ENCODE assay signal across 25 mouse cellular contexts in the genomic region with DNA sequence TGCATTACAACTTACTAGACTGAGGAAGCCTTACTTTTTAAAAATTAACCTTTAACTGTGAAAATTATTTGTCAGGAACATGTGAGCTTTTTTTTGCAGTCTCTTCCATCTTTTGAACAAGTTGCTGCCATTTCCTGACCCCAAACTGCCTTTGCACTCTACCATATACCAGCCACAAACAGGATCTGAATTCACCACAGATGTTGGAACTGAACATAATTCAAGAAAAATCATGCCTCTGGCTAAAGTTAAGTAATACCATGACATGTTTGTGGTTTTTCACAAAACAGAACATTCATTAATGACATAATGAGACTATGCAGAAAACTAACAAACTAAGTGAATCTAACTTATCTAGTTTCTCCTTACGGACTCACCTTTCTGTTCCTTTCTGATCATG.
A peak's percentile ranks its signal among the peaks of the same experiment; 100 is the strongest.
DNase-seq lines count a peak whose midpoint lies in the region; ATAC-seq lines count a peak whose summit lies in the region.
"Had no signal": no experiment of that assay in that cellular context is flagged by ENCODE, and none has a peak within 500 bp of the region (broad histone marks: within the 10 kb centered on the region; RNA-seq: fewer than 3 reads in every experiment).

No protein-coding gene starts in this region.

- H3K9ac ChIP-seq in embryonic facial prominence, embryonic 11.5 days (replicated peaks; ENCODE audit: low read length): no peak overlapping the region
- H3K9ac ChIP-seq in hindbrain, embryonic 16.5 days (ENCODE audit: low read depth, low read length): no peak overlapping the region
- H3K9ac ChIP-seq: embryonic facial prominence, embryonic 12.5 days; forebrain, embryonic 12.5 days had no signal

- ATAC-seq in embryonic facial prominence, embryonic 11.5 days (replicated peaks; ENCODE audit: insufficient number of reproducible peaks, low FRiP score, low TSS enrichment, low read depth): no peak
- ATAC-seq in common myeloid progenitor, adult 5-6 weeks (replicated peaks; ENCODE audit: low read depth, poor library complexity, severe bottlenecking): peak; percentile 90
- peak; percentile 62 to 66; a peak in 3 of 4 replicates for ATAC-seq in hematopoietic stem cell, adult 5-6 weeks (replicated peaks in 1 of 2; ENCODE audit: insufficient read depth in 1 of 2, low FRiP score in 2 of 2, low TSS enrichment in 1 of 2, low read depth in 1 of 2, poor library complexity in 2 of 2, severe bottlenecking in 2 of 2)
- ATAC-seq in hindbrain, embryonic 16.5 days: no peak
- ATAC-seq: activated CD4-positive, CD25-positive, alpha-beta regulatory T cell, adult 4 months; CD4-positive, CD25-positive, alpha-beta regulatory T cell, adult 4 months; forebrain, embryonic 14.5 days; forebrain, embryonic 16.5 days; Patski had no signal

- H3K4me1 ChIP-seq in embryonic facial prominence, embryonic 11.5 days (ENCODE audit: control insufficient read depth, insufficient read depth, low read length): no peaks in the 10 kb centered on the region
- H3K4me1 ChIP-seq in embryonic facial prominence, embryonic 10.5 days: no peaks in the 10 kb centered on the region
- H3K4me1 ChIP-seq in hindbrain, embryonic 16.5 days (ENCODE audit: control insufficient read depth, insufficient read depth, low read depth, low read length): no peaks in the 10 kb centered on the region
- H3K4me1 ChIP-seq: embryonic facial prominence, embryonic 12.5 days; forebrain, embryonic 12.5 days had no signal

- peaks cover 2% of the 10 kb centered on the region; the same call in 1 of the 2 replicates for H3K9me3 ChIP-seq in embryonic facial prominence, embryonic 11.5 days (replicated peaks; ENCODE audit: control insufficient read depth, low read length)
- H3K9me3 ChIP-seq in embryonic facial prominence, embryonic 10.5 days: no peaks in the 10 kb centered on the region
- no peaks in the 10 kb centered on the region for H3K9me3 ChIP-seq in hindbrain, embryonic 16.5 days (ENCODE audit: control insufficient read depth, low read length)
- H3K9me3 ChIP-seq: embryonic facial prominence, embryonic 12.5 days; forebrain, embryonic 12.5 days; G1E had no signal

- DNase-seq in embryonic facial prominence, embryonic 11.5 days (ENCODE audit: low spot score): peak; percentile 12
- no peak for DNase-seq in embryonic facial prominence, embryonic 10.5 days (ENCODE audit: low spot score)
- DNase-seq in liver: no peak
- no peak for DNase-seq in retina, postnatal 1 day
- DNase-seq: adrenal gland, postnatal 10 days; adrenal gland, postnatal 25 days; B cell, adult 2 months; cerebellum, adult 11 months; cerebellum, adult 18-20 months; cerebellum, adult 8-10 months; cerebellum, adult 9-11 months; cerebellum, postnatal 14 days; cerebellum, postnatal 36 days had no signal

- H3K4me2 ChIP-seq in embryonic facial prominence, embryonic 11.5 days (ENCODE audit: low read depth, low read length): no peak overlapping the region
- H3K4me2 ChIP-seq in hindbrain, embryonic 16.5 days (ENCODE audit: low read length): no peak overlapping the region
- H3K4me2 ChIP-seq: embryonic facial prominence, embryonic 12.5 days; forebrain, embryonic 12.5 days had no signal

- H3K36me3 ChIP-seq in embryonic facial prominence, embryonic 11.5 days (replicated peaks; ENCODE audit: control insufficient read depth, insufficient read depth, low read depth, low read length): no peaks in the 10 kb centered on the region
- no peaks in the 10 kb centered on the region for H3K36me3 ChIP-seq in embryonic facial prominence, embryonic 10.5 days (replicated peaks)
- no peaks in the 10 kb centered on the region for H3K36me3 ChIP-seq in hindbrain, embryonic 16.5 days (ENCODE audit: control insufficient read depth, insufficient read depth, low read length)
- H3K36me3 ChIP-seq: embryonic facial prominence, embryonic 12.5 days; forebrain, embryonic 12.5 days; G1E had no signal

- H3K4me3 ChIP-seq in embryonic facial prominence, embryonic 11.5 days (ENCODE audit: low read depth, low read length): no peak overlapping the region
- no peak overlapping the region for H3K4me3 ChIP-seq in embryonic facial prominence, embryonic 10.5 days
- no peak overlapping the region for H3K4me3 ChIP-seq in hindbrain, embryonic 16.5 days (ENCODE audit: low read length)
- H3K4me3 ChIP-seq: embryonic facial prominence, embryonic 12.5 days; forebrain, embryonic 12.5 days had no signal

- WGBS in embryonic facial prominence, embryonic 11.5 days: 65% methylated on average over 1 of the region's 1 CpGs
- WGBS in embryonic facial prominence, embryonic 10.5 days: 71% methylated on average over 1 of the region's 1 CpGs
- WGBS in hindbrain, embryonic 16.5 days: 90% methylated on average over 1 of the region's 1 CpGs

- H3K27ac ChIP-seq in embryonic facial prominence, embryonic 11.5 days (replicated peaks; ENCODE audit: low read depth, low read length): no peak overlapping the region
- no peak overlapping the region for H3K27ac ChIP-seq in embryonic facial prominence, embryonic 10.5 days (replicated peaks)
- H3K27ac ChIP-seq in hindbrain, embryonic 16.5 days (ENCODE audit: low read depth, low read length): no peak overlapping the region
- H3K27ac ChIP-seq: embryonic facial prominence, embryonic 12.5 days; forebrain, embryonic 12.5 days had no signal

- no peaks in the 10 kb centered on the region for H3K27me3 ChIP-seq in embryonic facial prominence, embryonic 11.5 days (ENCODE audit: control insufficient read depth, insufficient read depth, low read length)
- H3K27me3 ChIP-seq in embryonic facial prominence, embryonic 10.5 days (replicated peaks; ENCODE audit: low read depth, poor library complexity, severe bottlenecking): no peaks in the 10 kb centered on the region
- H3K27me3 ChIP-seq in hindbrain, embryonic 16.5 days (replicated peaks; ENCODE audit: control insufficient read depth, insufficient read depth, low read length): no peaks in the 10 kb centered on the region
- H3K27me3 ChIP-seq: CH12.LX; embryonic facial prominence, embryonic 12.5 days; forebrain, embryonic 12.5 days had no signal

Comparison
In these comparisons a context has a peak if more than half of its experiments do, and no peak if none do; other contexts are left out.
1. ATAC-seq: peak in common myeloid progenitor, adult 5-6 weeks (single experiment) and hematopoietic stem cell, adult 5-6 weeks (2 of 2); none in embryonic facial prominence, embryonic 11.5 days (single experiment) and hindbrain, embryonic 16.5 days (single experiment).